In the genomic region with DNA sequence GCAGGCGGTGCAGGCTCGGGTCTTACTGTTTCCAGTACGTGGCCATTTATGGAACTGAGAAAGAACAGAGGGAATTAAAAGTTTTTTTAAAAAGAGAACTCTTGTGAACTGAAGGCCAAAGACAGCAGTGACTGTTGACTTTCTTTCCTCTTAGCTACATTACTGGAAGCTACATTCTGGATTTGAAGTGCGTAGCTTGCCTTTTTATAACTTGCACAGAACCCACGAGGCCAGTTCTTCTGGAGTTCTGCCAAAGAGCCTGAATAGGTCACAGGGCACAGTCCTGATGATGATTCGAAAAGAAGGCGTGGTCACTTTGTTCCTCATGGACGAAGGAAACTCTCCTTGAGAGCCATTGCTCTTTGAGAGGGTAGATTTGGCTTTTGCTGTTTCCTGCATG, we compare ENCODE assay signal across 9 mouse cellular contexts. TPM values are rescaled to one million over a fixed set of nuclear protein-coding genes. Genes with fewer than 3 reads are reported as not detected.
A peak's percentile ranks its signal among the peaks of the same experiment; 100 is the strongest.
DNase-seq lines count a peak whose midpoint lies in the region; ATAC-seq and TF ChIP-seq lines count a peak whose summit lies in the region.
"Had no signal": no experiment of that assay in that cellular context is flagged by ENCODE, and none has a peak within 500 bp of the region (broad histone marks: within the 10 kb centered on the region; RNA-seq: fewer than 3 reads in every experiment).

No protein-coding gene starts in this region.

- no peaks in the 10 kb centered on the region for H3K27me3 ChIP-seq in midbrain, postnatal 0 days (ENCODE audit: insufficient read depth, low read length)
- H3K27me3 ChIP-seq: embryonic facial prominence, embryonic 12.5 days had no signal

- H3K27ac ChIP-seq in gastrocnemius, adult 2 months, result peak overlapping the region; percentile 83
- H3K27ac ChIP-seq in midbrain, postnatal 0 days (ENCODE audit: low read depth, low read length), result no peak overlapping the region
- H3K27ac ChIP-seq: embryonic facial prominence, embryonic 12.5 days had no signal

- H3K4me2 ChIP-seq in midbrain, postnatal 0 days (ENCODE audit: low read depth, low read length, poor library complexity, severe bottlenecking), result no peak overlapping the region
- H3K4me2 ChIP-seq: embryonic facial prominence, embryonic 12.5 days had no signal

- intact Hi-C loops in heart, postnatal 25 days (cut with DNase I), result loop anchor here (5.0 kb wide), 1 partner anchor 36 kb away; the partner anchor contains the start of gene Syne2
- intact Hi-C loops in gastrocnemius, adult 2 months (cut with DNase I), result loop anchor here (5.0 kb wide), 1 partner anchor 36 kb away; the partner anchor contains the start of gene Syne2

- no peaks in the 10 kb centered on the region for H3K9me3 ChIP-seq in midbrain, postnatal 0 days (ENCODE audit: low read length)
- H3K9me3 ChIP-seq: embryonic facial prominence, embryonic 12.5 days had no signal

- H3K36me3 ChIP-seq in midbrain, postnatal 0 days (ENCODE audit: insufficient read depth, low read length), result no peaks in the 10 kb centered on the region
- H3K36me3 ChIP-seq: embryonic facial prominence, embryonic 12.5 days had no signal

- no peak overlapping the region for H3K9ac ChIP-seq in midbrain, postnatal 0 days (replicated peaks; ENCODE audit: low read length, poor library complexity, severe bottlenecking)
- H3K9ac ChIP-seq: embryonic facial prominence, embryonic 12.5 days had no signal

- peak overlapping the region; percentile 69 for H3K4me3 ChIP-seq in gastrocnemius, adult 2 months
- H3K4me3 ChIP-seq in midbrain, postnatal 0 days (ENCODE audit: low read depth, low read length), result no peak overlapping the region
- H3K4me3 ChIP-seq: embryonic facial prominence, embryonic 12.5 days had no signal

- H3K4me1 ChIP-seq in midbrain, postnatal 0 days (ENCODE audit: insufficient read depth, low read length), result peaks cover 6% of the 10 kb centered on the region; the same call in 1 of the 2 replicates

- ATAC-seq in midbrain, postnatal 0 days (ENCODE audit: low FRiP score), result no peak

- no peak for TF ChIP-seq CTCF in gastrocnemius, adult 2 months (IDR thresholded peaks at IDR 0.05)
- TF ChIP-seq CTCF in midbrain, postnatal 0 days (IDR thresholded peaks at IDR 0.05), result no peak

- 67% methylated on average over 8 of the region's 8 CpGs for WGBS in midbrain, postnatal 0 days

- DNase-seq in heart, adult 11 months, result peak; percentile 96
- no peak for DNase-seq in heart, postnatal 25 days (ENCODE audit: low spot score)
- peak; percentile 59 for DNase-seq in gastrocnemius, adult 2 months
- DNase-seq in kidney, adult 18-20 months, result peak; percentile 82
- DNase-seq in lung, postnatal 14 days, result peak; percentile 57
- DNase-seq in midbrain, postnatal 0 days (ENCODE audit: low spot score), result no peak
- DNase-seq in cerebellum, adult 11 months, result no peak
- no peak for DNase-seq in spleen, adult 18-20 months

RNA-seq across cellular contexts. Expression of gene Syne2, which starts 35.6 kb away (rescaled TPM):
- total RNA-seq in heart, postnatal 25 days (2021), result 10 to 100 TPM; 33.8 to 41.5 TPM
- total RNA-seq in gastrocnemius, adult 2 months (2021), result 10 to 100 TPM; 15.0 to 15.5 TPM
- 33.4 and 49.3 TPM in 2 replicates for total RNA-seq in midbrain, postnatal 0 days (2014; rRNA removed)
- 19.1 and 20.3 TPM in 2 replicates for polyA plus RNA-seq in midbrain, postnatal 0 days (2015; fragmentation: Nextera tagmentation; extraction: Ambion mirVana)

Comparison
In these comparisons a context has a peak if more than half of its experiments do, and no peak if none do; other contexts are left out.
1. DNase-seq: peak in heart, adult 11 months (single experiment), gastrocnemius, adult 2 months (single experiment), kidney, adult 18-20 months (single experiment) and lung, postnatal 14 days (single experiment); none in heart, postnatal 25 days (single experiment), midbrain, postnatal 0 days (single experiment), cerebellum, adult 11 months (single experiment) and spleen, adult 18-20 months (0 of 2).